Mouse (Mus musculus) thymus, adult 2 months (tissue): ENCODE results near the gene Gm26938.

Source experiments
- CTCF ChIP-seq: fragments of 200-500 bp; IDR thresholded peaks from 2 replicates; pipeline ENCODE4 v1.5.1; 2012; ENCODE audit warnings: mild to moderate bottlenecking, control low read depth, low read length, moderate library complexity, borderline replicate concordance; ENCODE audit not compliant: control insufficient read depth, poor library complexity, insufficient read depth; ENCODE audit errors: extremely low read depth
- POLR2A ChIP-seq: fragments of 200-500 bp; IDR thresholded peaks from 2 replicates; pipeline ENCODE4 v1.6.1; 2012; ENCODE audit warnings: mild to moderate bottlenecking, low read length, control low read depth, moderate library complexity; ENCODE audit not compliant: control insufficient read depth, poor library complexity, insufficient read depth; ENCODE audit errors: extremely low read depth

GRCm38 (mm10) chr5:139818056-139818455, 8.2 kb downstream of the Gm26938 start:
- TF ChIP-seq CTCF, result no peak
- no peak for TF ChIP-seq POLR2A
